Mouse (Mus musculus) limb, embryonic 11.5 days (tissue): ENCODE data around the gene Nexn. TPM values are rescaled to one million over a fixed set of nuclear protein-coding genes. Genes with fewer than 3 reads are reported as not detected.

Experiments
- ATAC-seq: fragments of 200-750 bp; cut with Nextera tagmentation; 2 replicates; pipeline ENCODE4 v1.8.0; 2017; ENCODE audit warnings: low read depth; ENCODE audit not compliant: insufficient number of reproducible peaks, low FRiP score, low TSS enrichment
- DNase-seq: peaks from one replicate; pipeline ENCODE4 v3.0.0-alpha.2; 2015; ENCODE audit warnings: low spot score
- H3K27ac ChIP-seq: fragments of 300-500 bp; sonication (generic); replicated peaks from 2 replicates; pipeline ENCODE4 v1.5.1; 2014; ENCODE audit warnings: low read depth, mild to moderate bottlenecking, low read length
- H3K27me3 ChIP-seq: fragments of 300-500 bp; sonication (generic); 2 replicates; pipeline ENCODE4 v1.6.1; 2014; ENCODE audit warnings: mild to moderate bottlenecking, low read length, mixed read lengths; ENCODE audit not compliant: control insufficient read depth, insufficient read depth
- H3K36me3 ChIP-seq: fragments of 300-500 bp; sonication (generic); 2 replicates; pipeline ENCODE4 v1.6.1; 2014; ENCODE audit warnings: mild to moderate bottlenecking, low read length, moderate library complexity, mixed read lengths; ENCODE audit not compliant: control insufficient read depth, insufficient read depth
- H3K4me1 ChIP-seq: fragments of 300-500 bp; sonication (generic); 2 replicates; pipeline ENCODE4 v1.6.1; 2014; ENCODE audit warnings: low read length, mixed read lengths; ENCODE audit not compliant: control insufficient read depth, insufficient read depth
- H3K4me2 ChIP-seq: fragments of 300-500 bp; sonication (generic); 2 replicates; pipeline ENCODE4 v1.6.1; 2014; ENCODE audit warnings: low read depth, mild to moderate bottlenecking, moderate library complexity; ENCODE audit not compliant: severe bottlenecking
- H3K4me3 ChIP-seq: fragments of 300-500 bp; sonication (generic); 2 replicates; pipeline ENCODE4 v1.5.1; 2014; ENCODE audit warnings: low read depth, low read length
- H3K9ac ChIP-seq: fragments of 300-500 bp; sonication (generic); 2 replicates; pipeline ENCODE4 v1.6.1; 2014; ENCODE audit warnings: mild to moderate bottlenecking, low read length
- H3K9me3 ChIP-seq: fragments of 300-500 bp; sonication (generic); 2 replicates; pipeline ENCODE4 v1.6.1; 2016; ENCODE audit warnings: low read length; ENCODE audit not compliant: control insufficient read depth
- WGBS: fragments of 180-500 bp; shearing (Covaris S2); extraction: QIAGEN DNeasy Blood & Tissue Kit; methylation state at CpG from one replicate; pipeline ENCODE4 v1.1.7; 2014; 5-methylcytosine and 5-hydroxymethylcytosine counted together
- polyA plus RNA-seq: library from polyadenylated mRNA; unstranded; fragments of >200 nt; fragmentation: Nextera tagmentation; extraction: Ambion mirVana; gene quantifications from 2 replicates; pipeline ENCODE4 v1.2.1, GENCODE M21; 2014

Nexn gene
- polyA plus RNA-seq, 1 experiment from 2014 or later, result 8.7 TPM

DNA sequence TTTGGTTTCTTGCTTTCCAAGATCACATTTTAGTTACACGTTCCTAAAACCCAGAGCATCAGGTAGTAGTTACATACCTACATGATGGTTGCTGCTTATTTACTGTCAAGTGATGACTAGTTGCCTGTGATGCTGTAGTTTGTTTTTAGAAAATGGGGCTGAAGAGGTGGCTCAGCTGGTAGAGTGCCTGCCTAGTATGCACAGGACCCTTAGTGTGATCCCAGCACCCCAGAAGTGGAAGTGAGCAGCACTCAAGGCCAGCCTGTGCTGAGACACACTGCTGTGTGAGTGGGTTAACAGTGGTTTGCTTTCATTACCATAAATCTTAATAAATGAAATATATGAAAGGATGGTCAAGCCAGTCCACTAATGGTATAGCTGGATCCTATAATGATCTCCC, 26.6 kb downstream of the Nexn start:
- Histone ChIP-seq H3K4me1 (no peaks in the 10 kb centered on the region), H3K36me3 (peaks cover 2% of the 10 kb centered on the region), H3K27ac (no peak overlapping the region), H3K27me3 (no peaks in the 10 kb centered on the region), H3K9ac (no peak overlapping the region), H3K4me2 (no peak overlapping the region), H3K4me3 (no peak overlapping the region), H3K9me3 (no peaks in the 10 kb centered on the region)
- no peak for ATAC-seq
- 85% methylated on average over 1 of the region's 1 CpGs for WGBS
- DNase-seq, result no peak

DNA sequence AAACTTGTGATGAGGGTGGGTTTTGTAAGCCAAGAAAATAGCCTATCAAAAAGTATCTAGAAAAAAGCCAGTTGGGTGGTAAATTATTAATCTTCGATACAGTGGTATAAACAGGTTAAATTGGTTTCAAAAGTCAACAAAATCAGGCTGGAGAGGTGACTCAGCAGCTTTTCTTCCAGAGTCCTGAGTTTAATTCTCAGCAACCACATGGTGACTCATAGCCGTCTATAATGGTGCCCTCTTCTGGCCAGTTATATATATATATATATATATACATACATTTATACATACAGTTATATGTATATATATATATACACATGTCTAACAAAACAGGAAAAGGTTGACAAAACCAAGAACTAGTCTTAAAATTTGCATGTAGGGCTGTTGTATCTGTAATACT, 27.3 kb downstream of the Nexn start:
- Histone ChIP-seq H3K9ac (no peak overlapping the region), H3K4me1 (no peaks in the 10 kb centered on the region), H3K4me3 (no peak overlapping the region), H3K9me3 (no peaks in the 10 kb centered on the region), H3K4me2 (no peak overlapping the region), H3K27ac (no peak overlapping the region), H3K36me3 (peaks cover 2% of the 10 kb centered on the region), H3K27me3 (no peaks in the 10 kb centered on the region)
- no peak for DNase-seq
- WGBS, result 73% methylated on average over 2 of the region's 2 CpGs
- no peak for ATAC-seq

GRCm38 (mm10) chr3:152235805-152236204, 30.3 kb downstream of the Nexn start:
- H3K27me3 ChIP-seq, result no peaks in the 10 kb centered on the region
- WGBS, result 94% methylated on average over 1 of the region's 1 CpGs
- no peaks in the 10 kb centered on the region for H3K9me3 ChIP-seq
- H3K4me2 ChIP-seq, result no peak overlapping the region
- no peak for DNase-seq
- H3K27ac ChIP-seq, result no peak overlapping the region
- H3K4me1 ChIP-seq, result no peaks in the 10 kb centered on the region
- H3K36me3 ChIP-seq, result peaks cover 6% of the 10 kb centered on the region
- H3K4me3 ChIP-seq, result no peak overlapping the region
- no peak for ATAC-seq
- no peak overlapping the region for H3K9ac ChIP-seq

DNA sequence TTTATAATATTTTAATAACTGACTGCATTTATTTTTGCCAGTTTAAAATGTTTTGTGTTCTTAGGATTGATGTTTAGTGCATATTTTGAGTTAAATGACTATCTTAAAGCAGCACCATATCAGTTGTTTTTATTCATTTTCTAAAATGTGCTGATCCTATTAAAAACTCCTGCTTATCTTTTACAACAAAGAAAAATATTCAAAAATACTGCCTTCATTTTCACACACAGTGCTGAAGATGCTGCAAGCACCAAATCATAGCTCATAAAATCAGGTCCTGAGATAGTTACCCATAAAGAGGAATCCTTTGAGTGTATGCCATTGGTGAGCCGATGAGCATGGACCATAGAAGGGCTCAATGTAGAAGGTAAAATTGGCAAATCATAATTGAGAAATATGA, 30.9 kb downstream of the Nexn start:
- no peak overlapping the region for H3K27ac ChIP-seq
- ATAC-seq (no peak), DNase-seq (no peak)
- no peak overlapping the region for H3K4me2 ChIP-seq
- H3K27me3 ChIP-seq, result no peaks in the 10 kb centered on the region
- H3K9ac ChIP-seq, result no peak overlapping the region
- H3K4me1 ChIP-seq, result no peaks in the 10 kb centered on the region
- 95% methylated on average over 1 of the region's 1 CpGs for WGBS
- H3K4me3 ChIP-seq, result no peak overlapping the region
- H3K9me3 ChIP-seq, result no peaks in the 10 kb centered on the region
- H3K36me3 ChIP-seq, result peaks cover 6% of the 10 kb centered on the region

DNA sequence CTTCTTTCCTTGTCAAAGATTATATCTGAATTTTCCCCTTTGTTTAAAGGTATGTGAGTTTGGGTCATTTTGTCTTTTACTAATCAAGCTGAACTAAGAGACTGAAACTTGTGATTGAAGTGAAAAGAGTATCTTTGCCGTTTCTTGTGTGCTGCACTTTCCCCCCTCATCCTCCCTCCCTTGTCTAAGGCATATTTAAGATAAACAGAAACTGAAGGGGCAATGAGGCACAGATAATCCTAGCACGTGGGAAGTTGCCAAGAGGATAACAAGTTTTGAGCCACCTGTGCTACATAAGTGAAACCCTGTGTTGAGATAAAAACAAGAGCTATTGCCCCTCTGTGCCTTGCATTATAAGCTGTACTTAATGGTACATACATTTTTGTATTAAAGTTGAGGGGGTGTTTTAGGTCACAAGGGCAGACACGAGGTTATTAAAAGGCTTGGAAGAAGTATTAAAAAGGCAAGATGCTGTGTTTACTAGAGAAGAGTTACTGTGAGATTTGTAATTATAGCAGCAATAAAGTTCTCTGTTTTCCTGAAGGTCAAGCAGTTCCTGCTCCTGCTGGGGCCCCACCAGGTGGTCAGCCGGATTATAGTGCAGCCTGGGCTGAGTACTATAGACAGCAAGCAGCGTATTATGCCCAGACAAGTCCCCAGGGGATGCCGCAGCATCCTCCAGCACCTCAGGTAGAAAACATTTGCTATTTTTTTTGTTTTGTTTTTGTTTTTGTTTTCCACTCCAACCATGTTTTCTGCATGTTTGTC, 34.6 kb downstream of the Nexn start:
- H3K27me3 ChIP-seq, result no peaks in the 10 kb centered on the region

DNA sequence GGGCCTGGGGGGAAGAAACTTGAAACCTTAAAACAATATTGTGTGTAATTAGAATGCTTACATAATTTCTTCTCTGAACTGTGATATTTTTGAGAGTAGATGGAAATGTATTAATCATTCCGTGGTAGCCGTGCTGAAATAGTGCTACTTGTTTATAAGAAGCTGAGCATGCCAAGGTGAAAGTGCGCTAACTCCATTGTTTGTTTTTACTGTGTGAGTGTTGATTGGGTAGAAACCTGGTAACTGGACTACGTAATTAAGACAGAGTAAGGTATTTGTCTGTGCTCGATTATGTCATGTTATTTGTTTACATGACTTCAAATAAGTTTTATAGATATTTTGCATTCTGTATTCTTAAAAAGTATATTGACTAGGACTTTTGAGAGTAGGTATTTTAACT, 36.9 kb downstream of the Nexn start:
- H3K4me3 ChIP-seq, result no peak overlapping the region
- no peaks in the 10 kb centered on the region for H3K4me1 ChIP-seq
- H3K4me2 ChIP-seq, result no peak overlapping the region
- H3K27ac ChIP-seq, result no peak overlapping the region
- ATAC-seq (no peak), DNase-seq (no peak)
- H3K36me3 ChIP-seq, result peaks cover 9% of the 10 kb centered on the region; the same call in 1 of the 2 replicates
- WGBS, result 95% methylated on average over 5 of the region's 5 CpGs
- no peaks in the 10 kb centered on the region for H3K27me3 ChIP-seq
- no peak overlapping the region for H3K9ac ChIP-seq
- H3K9me3 ChIP-seq, result no peaks in the 10 kb centered on the region

More for the DNA sequence above, 34.6 kb downstream of the Nexn start:
- no peak for DNase-seq
- Histone ChIP-seq H3K9ac (no peak overlapping the region), H3K36me3 (peaks cover 9% of the 10 kb centered on the region; the same call in 1 of the 2 replicates), H3K4me3 (no peak overlapping the region), H3K4me1 (no peaks in the 10 kb centered on the region), H3K9me3 (no peaks in the 10 kb centered on the region), H3K27ac (no peak overlapping the region), H3K4me2 (no peak overlapping the region)
- no peak for ATAC-seq
- 54% methylated on average over 6 of the region's 6 CpGs for WGBS

DNA sequence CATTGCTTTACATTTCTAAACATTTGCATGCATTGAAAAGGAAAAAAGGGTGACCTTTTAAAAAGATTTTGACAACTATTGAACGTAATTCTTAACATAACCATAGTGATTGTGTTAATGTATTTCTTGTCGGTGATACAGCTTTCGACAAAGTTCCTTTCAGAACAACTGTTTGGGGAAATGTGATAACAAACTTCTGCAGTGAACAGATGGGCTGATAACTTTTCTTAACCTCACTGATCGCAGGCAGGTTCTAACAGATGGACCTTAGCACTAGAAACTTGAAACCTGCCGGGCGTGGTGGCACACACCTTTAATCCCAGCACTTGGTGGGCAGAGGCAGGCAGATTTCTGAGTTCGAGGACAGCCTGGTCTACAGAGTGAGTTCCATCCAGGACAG, 37.3 kb downstream of the Nexn start:
- H3K9me3 ChIP-seq, result no peaks in the 10 kb centered on the region
- no peaks in the 10 kb centered on the region for H3K4me1 ChIP-seq
- no peak overlapping the region for H3K9ac ChIP-seq
- H3K4me2 ChIP-seq, result no peak overlapping the region
- peaks cover 14% of the 10 kb centered on the region; the same call in 1 of the 2 replicates for H3K36me3 ChIP-seq
- no peak overlapping the region for H3K27ac ChIP-seq
- no peak for ATAC-seq
- no peak for DNase-seq
- H3K27me3 ChIP-seq, result no peaks in the 10 kb centered on the region
- 98% methylated on average over 7 of the region's 7 CpGs for WGBS
- H3K4me3 ChIP-seq, result no peak overlapping the region

DNA sequence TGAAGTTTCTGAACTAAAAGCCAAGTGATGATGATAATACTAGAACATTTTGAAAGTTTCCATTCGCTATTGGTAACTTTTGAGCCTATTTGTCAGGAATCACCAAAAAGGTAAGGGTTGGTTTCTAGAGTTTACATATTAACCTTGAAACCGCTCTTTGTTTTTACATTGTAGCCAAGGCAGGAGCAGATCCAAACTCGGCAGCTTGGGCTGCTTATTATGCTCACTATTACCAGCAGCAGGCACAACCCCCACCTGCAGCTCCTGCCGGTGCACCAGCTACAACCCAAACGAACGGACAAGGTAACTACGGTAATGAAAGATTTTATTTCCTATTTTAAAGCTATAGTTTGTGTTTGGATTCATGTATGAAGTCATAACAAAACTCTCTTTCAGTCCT, 40.2 kb downstream of the Nexn start:
- DNase-seq (no peak), ATAC-seq (no peak)
- Histone ChIP-seq H3K9me3 (no peaks in the 10 kb centered on the region), H3K4me3 (no peak overlapping the region), H3K27me3 (no peaks in the 10 kb centered on the region), H3K4me1 (no peaks in the 10 kb centered on the region), H3K4me2 (no peak overlapping the region), H3K36me3 (peaks cover 26% of the 10 kb centered on the region), H3K9ac (no peak overlapping the region), H3K27ac (no peak overlapping the region)
- 96% methylated on average over 7 of the region's 7 CpGs for WGBS

DNA sequence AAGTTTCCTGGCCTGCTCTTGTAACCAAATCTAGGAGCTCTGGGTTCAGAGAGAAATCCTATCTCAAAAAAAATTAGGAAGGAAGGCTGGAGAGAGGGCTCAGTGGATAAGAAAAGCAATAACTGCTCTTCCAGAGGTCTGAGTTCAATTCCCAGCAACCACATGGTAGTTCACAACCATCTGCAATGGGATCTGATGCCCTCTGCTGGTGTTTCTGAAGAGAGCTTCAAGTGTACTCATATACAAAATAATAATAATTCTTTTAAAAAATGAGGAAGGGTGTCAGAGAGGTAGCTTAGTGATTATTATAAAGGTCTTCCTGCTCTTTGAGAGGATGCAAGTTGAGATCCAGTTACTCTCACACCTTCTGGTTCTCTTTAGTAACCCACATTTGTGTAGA, 41.2 kb downstream of the Nexn start:
- Histone ChIP-seq H3K4me1 (no peaks in the 10 kb centered on the region), H3K9ac (no peak overlapping the region), H3K4me2 (no peak overlapping the region), H3K27ac (no peak overlapping the region), H3K4me3 (no peak overlapping the region), H3K27me3 (no peaks in the 10 kb centered on the region), H3K9me3 (no peaks in the 10 kb centered on the region), H3K36me3 (peaks cover 32% of the 10 kb centered on the region)
- ATAC-seq (no peak), DNase-seq (no peak)
